Mouse (Mus musculus): Measurements from ENCODE around the gene Actbl2. TPM values are rescaled to one million over a fixed set of nuclear protein-coding genes. Genes with fewer than 3 reads are reported as not detected.

Actbl2 gene
- total and polyA plus RNA-seq, 2 experiments from 2014 or later = not detected

DNA sequence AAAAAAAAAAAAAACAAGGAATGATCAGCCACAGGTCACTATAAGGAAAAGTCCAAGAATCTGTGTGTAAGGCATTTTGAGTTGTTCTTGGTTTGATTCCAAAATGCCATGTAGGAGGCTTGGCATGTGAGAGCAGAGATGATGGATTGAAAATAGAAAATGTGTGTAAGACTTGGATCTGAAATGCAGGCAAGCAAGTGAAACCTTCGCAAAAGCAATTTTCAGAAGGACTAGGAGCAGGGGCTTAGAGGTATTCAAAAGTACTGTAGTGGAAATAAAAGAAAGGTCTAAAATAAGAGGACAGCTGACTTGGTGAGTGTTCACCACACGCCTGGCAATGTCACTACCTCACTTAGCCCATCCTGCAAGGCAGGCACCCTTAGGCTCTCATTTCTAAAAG, 49.4 kb downstream of the Actbl2 start:
- Histone ChIP-seq H3K4me1 (ENCODE audit: insufficient read depth) (no peaks in the 10 kb centered on the region), H3K4me2 (ENCODE audit: low read depth) (no peak overlapping the region), H3K27me3 (ENCODE audit: insufficient read depth, low read length) (no peaks in the 10 kb centered on the region), H3K27ac (ENCODE audit: low read depth, low read length) (no peak overlapping the region), H3K36me3 (ENCODE audit: insufficient read depth) (no peaks in the 10 kb centered on the region), H3K9ac (no peak overlapping the region), H3K4me3 (ENCODE audit: low read depth, low read length) (no peak overlapping the region), H3K9me3 (ENCODE audit: low read length) (no peaks in the 10 kb centered on the region)
- no peak for TF ChIP-seq CTCF (IDR thresholded peaks at IDR 0.05; ENCODE audit: low read depth)
- ATAC-seq = no peak
- WGBS = 68% methylated on average over 2 of the region's 2 CpGs
- peak; percentile 17 for DNase-seq

DNA sequence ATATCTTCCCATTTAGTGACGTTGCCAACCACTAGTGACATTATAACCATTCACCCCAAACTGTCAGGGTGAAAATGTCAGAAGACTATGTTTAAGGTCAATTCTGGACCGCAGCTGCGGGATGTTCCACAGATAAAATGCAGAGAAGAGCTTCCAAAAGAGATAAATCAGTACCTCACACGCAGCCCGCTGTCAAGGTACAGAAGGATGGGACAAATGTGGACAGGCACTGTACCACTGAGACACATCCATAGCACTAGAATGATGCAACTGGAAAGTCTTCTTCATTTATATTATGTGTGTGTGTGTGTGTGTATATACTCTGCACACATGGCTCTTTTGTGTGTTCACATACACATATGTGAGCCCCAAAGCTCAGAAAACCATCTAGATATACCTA, 49.9 kb downstream of the Actbl2 start:
- Histone ChIP-seq H3K9me3 (ENCODE audit: low read length) (no peaks in the 10 kb centered on the region), H3K4me1 (ENCODE audit: insufficient read depth) (peaks cover 2% of the 10 kb centered on the region; the same call in 1 of the 2 replicates), H3K27me3 (ENCODE audit: insufficient read depth, low read length) (no peaks in the 10 kb centered on the region), H3K4me3 (ENCODE audit: low read depth, low read length) (no peak overlapping the region), H3K36me3 (ENCODE audit: insufficient read depth) (no peaks in the 10 kb centered on the region), H3K9ac (no peak overlapping the region), H3K4me2 (ENCODE audit: low read depth) (no peak overlapping the region), H3K27ac (ENCODE audit: low read depth, low read length) (no peak overlapping the region)
- no peak for TF ChIP-seq CTCF (IDR thresholded peaks at IDR 0.05; ENCODE audit: low read depth)
- no peak for ATAC-seq
- WGBS = 95% methylated on average over 5 of the region's 5 CpGs
- DNase-seq = no peak

Other genes with a start within 250 kb of the Actbl2 start
- gene Gpbp1, start 235.1 kb downstream of the Actbl2 start, total RNA-seq (2014; rRNA removed) = 90.6 and 94.8 TPM in 2 replicates
- 82.0 and 85.6 TPM in 2 replicates for gene Gpbp1, start 235.1 kb downstream of the Actbl2 start, polyA plus RNA-seq (2015; fragmentation: Nextera tagmentation; extraction: Ambion mirVana)

Measured in forebrain, postnatal 0 days (tissue).